Mouse (Mus musculus) intestine, postnatal 0 days (tissue): ENCODE data around the gene Lpgat1. TPM values are rescaled to one million over a fixed set of nuclear protein-coding genes. Genes with fewer than 3 reads are reported as not detected.
A peak's percentile ranks its signal among the peaks of the same experiment; 100 is the strongest.

Experiments
- ATAC-seq: fragments of 200-750 bp; cut with Nextera tagmentation; 2 replicates; pipeline ENCODE4 v1.8.0; 2017; ENCODE audit warnings: mild to moderate bottlenecking, moderate TSS enrichment, moderate library complexity
- H3K27ac ChIP-seq: fragments of 300-500 bp; sonication (generic); 2 replicates; pipeline ENCODE4 v1.5.1; 2014; ENCODE audit warnings: mild to moderate bottlenecking, low read depth, low read length, moderate library complexity
- H3K27me3 ChIP-seq: fragments of 300-500 bp; sonication (generic); replicated peaks from 2 replicates; pipeline ENCODE4 v1.6.1; 2014; ENCODE audit warnings: low read length, mixed read lengths; ENCODE audit not compliant: control insufficient read depth, insufficient read depth
- H3K36me3 ChIP-seq: fragments of 300-500 bp; sonication (generic); 2 replicates; pipeline ENCODE4 v1.6.1; 2014; ENCODE audit warnings: mild to moderate bottlenecking, moderate library complexity; ENCODE audit not compliant: control insufficient read depth, insufficient read depth
- H3K4me1 ChIP-seq: fragments of 300-500 bp; sonication (generic); replicated peaks from 2 replicates; pipeline ENCODE4 v1.6.1; 2014; ENCODE audit warnings: antibody characterized with exemption, low read length, mixed read lengths; ENCODE audit not compliant: control insufficient read depth, insufficient read depth
- H3K4me2 ChIP-seq: fragments of 300-500 bp; sonication (generic); replicated peaks from 2 replicates; pipeline ENCODE4 v1.6.1; 2014; ENCODE audit warnings: low read depth, mild to moderate bottlenecking, moderate library complexity
- H3K4me3 ChIP-seq: fragments of 300-500 bp; sonication (generic); 2 replicates; pipeline ENCODE4 v1.5.1; 2014; ENCODE audit warnings: low read depth, low read length
- H3K9ac ChIP-seq: fragments of 300-500 bp; sonication (generic); 2 replicates; pipeline ENCODE4 v1.6.1; 2014; ENCODE audit warnings: mild to moderate bottlenecking, low read depth, low read length
- H3K9me3 ChIP-seq: fragments of 300-500 bp; sonication (generic); 2 replicates; pipeline ENCODE4 v1.6.1; 2016; ENCODE audit warnings: mixed run types; ENCODE audit not compliant: control insufficient read depth
- CTCF ChIP-seq: sonication (generic); IDR thresholded peaks from 2 replicates; pipeline ENCODE4 v1.5.1; 2016; ENCODE audit warnings: low read depth, mild to moderate bottlenecking, control low read depth, antibody characterized with exemption, moderate library complexity
- WGBS: fragments of 180-500 bp; shearing (Covaris S2); extraction: QIAGEN DNeasy Blood & Tissue Kit; methylation state at CpG from one replicate; pipeline ENCODE4 v1.1.7; 2014; 5-methylcytosine and 5-hydroxymethylcytosine counted together
- polyA plus RNA-seq: library from polyadenylated mRNA; unstranded; fragments of >200 nt; fragmentation: Nextera tagmentation; extraction: Ambion mirVana; gene quantifications from 2 replicates; pipeline ENCODE4 v1.2.1, GENCODE M21; 2015

Lpgat1 gene
- polyA plus RNA-seq, 1 experiment from 2014 or later: 135 TPM

GRCm38 (mm10) chr1:191775116-191775515, 57.5 kb downstream of the Lpgat1 start:
- H3K4me3 ChIP-seq: no peak overlapping the region
- H3K36me3 ChIP-seq: peaks cover 57% of the 10 kb centered on the region
- no peak overlapping the region for H3K27ac ChIP-seq
- ATAC-seq: no peak
- H3K27me3 ChIP-seq: no peaks in the 10 kb centered on the region
- 80% methylated on average over 8 of the region's 8 CpGs for WGBS
- H3K4me2 ChIP-seq: no peak overlapping the region
- H3K9ac ChIP-seq: no peak overlapping the region
- H3K4me1 ChIP-seq: no peaks in the 10 kb centered on the region
- no peaks in the 10 kb centered on the region for H3K9me3 ChIP-seq
- TF ChIP-seq CTCF: no peak

DNA sequence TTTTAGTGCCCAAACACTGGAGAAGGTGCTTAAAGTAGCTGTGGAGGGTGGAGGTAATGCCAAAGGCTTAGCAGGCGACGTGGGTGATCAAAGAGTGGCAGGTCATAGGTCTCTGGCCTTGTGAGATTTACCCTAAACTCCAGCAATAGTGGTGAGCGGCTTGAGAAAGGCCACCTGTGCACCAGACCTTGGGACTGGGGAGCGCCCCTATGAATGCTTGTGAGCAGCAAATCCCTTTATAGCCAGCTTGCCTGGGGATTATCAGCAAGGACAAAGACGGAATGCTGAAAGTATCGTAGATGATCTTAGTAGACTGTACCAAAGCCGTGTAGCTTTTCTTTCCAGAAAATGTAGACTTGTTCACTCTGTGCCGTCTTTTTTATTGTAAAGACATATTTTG, 59.9 kb downstream of the Lpgat1 start:
- H3K9ac ChIP-seq: no peak overlapping the region
- H3K4me1 ChIP-seq: no peaks in the 10 kb centered on the region
- TF ChIP-seq CTCF: no peak
- 70% methylated on average over 8 of the region's 8 CpGs for WGBS
- no peaks in the 10 kb centered on the region for H3K27me3 ChIP-seq
- no peak for ATAC-seq
- H3K4me3 ChIP-seq: no peak overlapping the region
- no peaks in the 10 kb centered on the region for H3K9me3 ChIP-seq
- H3K27ac ChIP-seq: no peak overlapping the region
- H3K4me2 ChIP-seq: no peak overlapping the region
- peaks cover 50% of the 10 kb centered on the region for H3K36me3 ChIP-seq

DNA sequence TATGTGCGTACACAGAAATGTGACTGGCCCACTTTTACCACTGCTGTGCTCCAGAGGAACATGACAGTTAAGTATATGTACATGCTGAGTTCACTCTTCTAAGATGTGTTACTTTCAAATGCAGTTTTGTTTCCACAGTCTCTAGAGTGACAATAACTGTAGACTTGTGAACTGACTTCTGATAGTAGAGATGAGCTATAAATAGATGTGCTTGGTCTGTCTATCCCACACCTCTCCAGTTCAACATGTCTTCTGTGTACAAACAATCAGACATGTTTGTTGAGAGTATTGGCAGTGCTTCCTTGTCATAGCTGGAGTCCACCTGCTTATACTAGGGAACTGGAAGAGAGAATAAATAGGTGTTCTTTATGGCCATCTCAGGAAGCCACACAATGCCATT, 62.8 kb downstream of the Lpgat1 start:
- Histone ChIP-seq H3K4me3 (no peak overlapping the region), H3K9ac (no peak overlapping the region), H3K4me2 (no peak overlapping the region), H3K4me1 (no peaks in the 10 kb centered on the region), H3K36me3 (peaks cover 33% of the 10 kb centered on the region), H3K9me3 (no peaks in the 10 kb centered on the region), H3K27me3 (no peaks in the 10 kb centered on the region), H3K27ac (no peak overlapping the region)
- no peak for ATAC-seq
- no peak for TF ChIP-seq CTCF
- 91% methylated on average over 1 of the region's 1 CpGs for WGBS

DNA sequence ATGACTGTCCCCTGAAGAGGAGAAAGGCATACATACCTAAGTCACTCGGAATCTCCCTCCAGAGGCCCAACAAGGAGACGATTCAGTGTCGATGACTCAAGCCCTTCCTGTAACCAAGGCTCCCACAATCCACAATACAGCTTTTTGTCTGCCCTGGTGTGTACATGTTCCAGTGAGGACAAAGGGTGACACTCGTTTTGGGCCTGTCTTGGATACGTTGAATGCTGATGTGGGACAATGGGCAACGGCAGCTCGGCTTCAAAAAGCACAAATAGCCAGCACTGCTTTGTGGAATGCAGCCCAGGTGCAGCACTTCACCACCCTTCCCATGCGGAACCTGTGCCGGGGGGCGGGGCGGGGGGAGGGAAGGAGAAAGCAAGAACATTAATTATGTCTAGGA, 67.5 kb downstream of the Lpgat1 start:
- no peaks in the 10 kb centered on the region for H3K27me3 ChIP-seq
- TF ChIP-seq CTCF: no peak
- ATAC-seq: peak; percentile 58
- no peak overlapping the region for H3K4me3 ChIP-seq
- H3K4me2 ChIP-seq: no peak overlapping the region
- H3K36me3 ChIP-seq: peaks cover under 1% of the 10 kb centered on the region; the same call in 1 of the 2 replicates
- no peak overlapping the region for H3K9ac ChIP-seq
- H3K9me3 ChIP-seq: no peaks in the 10 kb centered on the region
- H3K27ac ChIP-seq: no peak overlapping the region
- WGBS: 60% methylated on average over 11 of the region's 11 CpGs
- H3K4me1 ChIP-seq: no peaks in the 10 kb centered on the region

DNA sequence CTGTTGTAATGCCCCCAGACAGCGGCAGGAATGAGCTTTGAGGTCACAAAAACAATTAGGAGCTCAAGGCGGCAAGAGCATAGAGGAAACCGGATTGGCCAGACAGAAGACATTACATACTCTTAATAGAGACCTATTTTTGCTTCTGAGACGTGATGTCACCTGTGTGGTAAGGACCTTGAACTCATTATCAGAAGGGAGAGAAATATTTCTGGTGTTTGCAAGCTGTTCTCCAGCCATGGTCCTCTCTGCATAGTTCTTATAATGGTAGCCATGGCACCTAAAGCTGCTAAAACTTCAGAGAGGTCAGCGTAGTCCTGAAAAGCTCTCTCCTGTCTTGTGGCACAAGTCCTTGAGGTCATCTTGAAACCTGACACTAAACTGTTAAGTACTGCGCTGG, 68.6 kb downstream of the Lpgat1 start:
- H3K27ac ChIP-seq: 0 out of 2 replicates have a peak overlapping the region, but pooled peaks have one; percentile 7
- peak; percentile 58 for ATAC-seq
- no peaks in the 10 kb centered on the region for H3K9me3 ChIP-seq
- no peak overlapping the region for H3K4me2 ChIP-seq
- H3K4me3 ChIP-seq: no peak overlapping the region
- H3K4me1 ChIP-seq: no peaks in the 10 kb centered on the region
- no peaks in the 10 kb centered on the region for H3K27me3 ChIP-seq
- no peak for TF ChIP-seq CTCF
- H3K36me3 ChIP-seq: no peaks in the 10 kb centered on the region
- no peak overlapping the region for H3K9ac ChIP-seq
- WGBS: 62% methylated on average over 6 of the region's 6 CpGs

DNA sequence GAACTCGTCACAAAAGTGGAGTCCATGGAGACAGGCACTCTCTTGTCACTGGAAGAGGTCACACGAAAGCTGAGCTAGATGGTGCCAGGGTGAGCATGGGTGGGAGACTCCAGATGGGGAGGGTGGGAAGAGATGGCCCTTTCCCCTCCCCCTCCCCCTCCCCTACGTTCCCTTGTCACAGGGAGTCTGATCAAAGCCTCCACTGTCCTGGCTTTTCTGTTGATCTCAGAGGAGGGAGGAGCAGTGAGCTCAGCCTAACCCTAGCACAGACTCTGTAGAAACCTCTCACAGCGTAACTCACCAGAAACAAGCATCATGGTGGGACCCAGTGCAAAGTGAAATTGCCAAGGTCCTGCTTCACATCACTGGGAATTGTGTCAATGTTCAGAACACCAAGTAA, 69.7 kb downstream of the Lpgat1 start:
- H3K4me3 ChIP-seq: no peak overlapping the region
- H3K9ac ChIP-seq: no peak overlapping the region
- WGBS: 60% methylated on average over 3 of the region's 4 CpGs
- no peak for TF ChIP-seq CTCF
- H3K9me3 ChIP-seq: no peaks in the 10 kb centered on the region
- no peaks in the 10 kb centered on the region for H3K4me1 ChIP-seq
- H3K36me3 ChIP-seq: no peaks in the 10 kb centered on the region
- no peak overlapping the region for H3K4me2 ChIP-seq
- ATAC-seq: no peak
- no peak overlapping the region for H3K27ac ChIP-seq
- no peaks in the 10 kb centered on the region for H3K27me3 ChIP-seq

- H3K4me1 ChIP-seq: peaks cover 7% of the 10 kb centered on the region
- peak overlapping the region; percentile 41; the same call in 1 of the 2 replicates for H3K27ac ChIP-seq
- no peak for TF ChIP-seq CTCF
- 55% methylated on average over 8 of the region's 8 CpGs for WGBS
- no peak overlapping the region for H3K4me2 ChIP-seq
- no peaks in the 10 kb centered on the region for H3K27me3 ChIP-seq
- no peaks in the 10 kb centered on the region for H3K9me3 ChIP-seq
- H3K36me3 ChIP-seq: no peaks in the 10 kb centered on the region
- H3K9ac ChIP-seq: no peak overlapping the region
- ATAC-seq: peak; percentile 48
- H3K4me3 ChIP-seq: no peak overlapping the region
Observed at GRCm38 (mm10) chr1:191792991-191793390, 75.4 kb downstream of the Lpgat1 start.
